Mouse (Mus musculus): ENCODE measurements at regions not wholly inside any gene's neighbourhood (a gene's known extent, or its start where the extent isn't known, plus 50 kb on each side); places are given as distances from the start of the nearest gene placed in this dataset.

DNA sequence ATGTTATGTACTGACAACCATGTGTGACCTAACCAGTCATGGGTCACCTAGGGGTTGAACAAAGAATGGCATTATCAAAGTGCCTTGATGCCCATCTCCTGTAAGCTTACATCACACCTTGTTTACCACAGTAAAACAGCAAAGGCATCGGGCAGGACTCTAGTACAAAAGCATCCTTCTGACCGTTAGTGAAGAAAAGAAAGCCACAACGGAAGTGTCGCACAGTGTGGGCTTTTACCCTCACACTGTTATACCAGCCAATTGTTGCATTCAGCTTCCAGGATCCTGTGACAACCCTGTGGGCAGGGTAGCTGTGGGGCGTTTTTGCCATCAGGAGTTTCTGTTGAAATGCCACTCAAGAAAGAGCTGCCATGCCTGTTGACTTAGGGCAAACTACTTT, 175.6 kb upstream of the Hmga2 start:
- no peak for TF ChIP-seq CTCF (IDR thresholded peaks at IDR 0.05; ENCODE audit: control insufficient read depth, insufficient read depth, insufficient replicate concordance, low read depth, low read length)
- TF ChIP-seq POLR2A (IDR thresholded peaks at IDR 0.05; ENCODE audit: control insufficient read depth, low read depth, low read length), result no peak
- Histone ChIP-seq H3K27me3 (ENCODE audit: control insufficient read depth, insufficient read depth, low read length) (no peaks in the 10 kb centered on the region), H3K4me3 (ENCODE audit: control insufficient read depth, low read depth, low read length) (no peak overlapping the region), H3K27ac (ENCODE audit: control insufficient read depth, insufficient read depth, low read depth, low read length) (no peak overlapping the region), H3K4me1 (ENCODE audit: control insufficient read depth, insufficient read depth, low read length) (peaks cover 2% of the 10 kb centered on the region; the same call in 1 of the 2 replicates), H3K36me3 (ENCODE audit: control insufficient read depth, insufficient read depth, low read length) (no peaks in the 10 kb centered on the region)

DNA sequence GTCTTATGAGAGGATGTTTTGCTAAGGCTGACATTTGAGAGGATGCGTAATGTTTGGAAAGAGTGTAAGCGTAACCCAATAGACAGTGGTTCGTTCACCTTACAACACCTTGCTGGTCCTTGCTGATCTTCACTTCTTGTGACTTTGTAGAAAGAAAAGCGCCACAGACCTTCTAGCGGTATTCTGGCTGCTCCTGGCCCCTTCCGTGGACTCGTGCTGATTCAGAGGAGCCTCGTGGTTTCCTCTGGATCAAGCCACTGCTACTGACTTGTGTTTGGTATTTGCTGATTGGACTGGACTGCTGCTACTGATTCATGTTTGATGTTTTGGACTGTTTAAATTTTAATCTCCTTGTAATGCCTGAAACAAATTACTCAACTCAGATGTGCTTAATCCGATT, 174.1 kb upstream of the Hmga2 start:
- H3K27me3 ChIP-seq (ENCODE audit: control insufficient read depth, insufficient read depth, low read length), result no peaks in the 10 kb centered on the region
- H3K27ac ChIP-seq (ENCODE audit: control insufficient read depth, insufficient read depth, low read depth, low read length), result no peak overlapping the region
- H3K36me3 ChIP-seq (ENCODE audit: control insufficient read depth, insufficient read depth, low read length), result no peaks in the 10 kb centered on the region
- no peaks in the 10 kb centered on the region for H3K4me1 ChIP-seq (ENCODE audit: control insufficient read depth, insufficient read depth, low read length)
- no peak overlapping the region for H3K4me3 ChIP-seq (ENCODE audit: control insufficient read depth, low read depth, low read length)
- no peak for TF ChIP-seq POLR2A (IDR thresholded peaks at IDR 0.05; ENCODE audit: control insufficient read depth, low read depth, low read length)
- TF ChIP-seq CTCF (IDR thresholded peaks at IDR 0.05; ENCODE audit: control insufficient read depth, insufficient read depth, insufficient replicate concordance, low read depth, low read length), result no peak

DNA sequence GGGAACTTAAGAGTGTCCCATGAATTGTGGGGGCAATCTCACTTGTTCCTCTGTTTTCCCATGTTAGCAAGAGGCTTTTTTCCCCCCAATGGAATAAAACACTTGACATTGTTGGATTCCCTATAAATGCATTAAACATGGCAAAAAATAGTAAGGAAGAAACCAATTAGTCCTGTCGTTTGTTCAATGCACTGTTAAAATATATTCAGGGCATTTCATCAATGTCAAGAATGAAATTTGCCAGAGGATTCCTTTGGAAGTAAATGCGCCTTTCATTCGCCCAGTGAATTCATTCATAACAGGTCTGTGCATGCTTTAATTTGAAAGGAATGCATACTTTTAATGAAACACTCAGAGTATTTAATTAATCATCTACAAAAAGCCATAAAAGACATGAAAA, 172.5 kb upstream of the Hmga2 start:
- no peak overlapping the region for H3K4me3 ChIP-seq (ENCODE audit: control insufficient read depth, low read depth, low read length)
- H3K27me3 ChIP-seq (ENCODE audit: control insufficient read depth, insufficient read depth, low read length), result no peaks in the 10 kb centered on the region
- TF ChIP-seq POLR2A (IDR thresholded peaks at IDR 0.05; ENCODE audit: control insufficient read depth, low read depth, low read length) (no peak), CTCF (IDR thresholded peaks at IDR 0.05; ENCODE audit: control insufficient read depth, insufficient read depth, insufficient replicate concordance, low read depth, low read length) (no peak)
- H3K4me1 ChIP-seq (ENCODE audit: control insufficient read depth, insufficient read depth, low read length), result no peaks in the 10 kb centered on the region
- no peak overlapping the region for H3K27ac ChIP-seq (ENCODE audit: control insufficient read depth, insufficient read depth, low read depth, low read length)
- H3K36me3 ChIP-seq (ENCODE audit: control insufficient read depth, insufficient read depth, low read length), result no peaks in the 10 kb centered on the region

DNA sequence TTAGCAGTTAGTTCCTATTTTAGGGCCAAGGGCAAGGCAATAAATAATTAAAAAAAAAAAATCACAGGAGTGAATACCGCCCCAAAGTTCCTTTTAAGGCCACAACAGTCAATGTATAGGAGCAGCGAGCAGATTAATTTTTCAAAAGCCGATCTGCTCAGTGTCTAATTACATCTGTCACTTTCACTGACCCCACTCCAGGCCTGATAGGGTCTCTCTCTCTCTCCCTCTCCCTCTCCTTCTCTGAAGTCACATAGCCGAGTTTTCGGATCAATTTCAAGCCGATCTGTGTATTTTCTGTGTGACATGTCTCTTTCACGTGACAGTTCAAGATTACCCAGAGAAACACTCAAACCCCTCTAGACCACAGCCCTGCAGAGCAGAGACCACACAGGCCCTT, 171.8 kb upstream of the Hmga2 start:
- no peak for TF ChIP-seq CTCF (IDR thresholded peaks at IDR 0.05; ENCODE audit: control insufficient read depth, insufficient read depth, insufficient replicate concordance, low read depth, low read length)
- TF ChIP-seq POLR2A (IDR thresholded peaks at IDR 0.05; ENCODE audit: control insufficient read depth, low read depth, low read length), result no peak
- no peaks in the 10 kb centered on the region for H3K36me3 ChIP-seq (ENCODE audit: control insufficient read depth, insufficient read depth, low read length)
- no peak overlapping the region for H3K4me3 ChIP-seq (ENCODE audit: control insufficient read depth, low read depth, low read length)
- no peak overlapping the region for H3K27ac ChIP-seq (ENCODE audit: control insufficient read depth, insufficient read depth, low read depth, low read length)
- H3K27me3 ChIP-seq (ENCODE audit: control insufficient read depth, insufficient read depth, low read length), result no peaks in the 10 kb centered on the region
- H3K4me1 ChIP-seq (ENCODE audit: control insufficient read depth, insufficient read depth, low read length), result no peaks in the 10 kb centered on the region

DNA sequence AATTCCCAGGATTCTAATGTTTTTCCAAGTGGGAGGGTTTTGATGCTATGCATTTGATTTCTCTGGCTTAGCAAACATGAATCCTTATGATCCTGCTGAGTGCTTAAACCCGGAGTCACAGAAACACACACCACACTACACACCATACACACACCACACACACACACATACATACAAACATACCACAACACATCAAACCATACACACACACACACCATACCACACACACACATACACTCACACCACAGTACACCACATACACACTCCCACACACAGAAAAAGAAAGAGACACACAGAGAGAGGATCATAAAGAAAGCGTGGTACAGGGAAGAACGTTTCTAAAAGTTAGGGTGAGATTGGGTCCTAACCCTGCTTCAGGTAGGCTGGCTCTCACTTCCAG, 171.1 kb upstream of the Hmga2 start:
- no peaks in the 10 kb centered on the region for H3K27me3 ChIP-seq (ENCODE audit: control insufficient read depth, insufficient read depth, low read length)
- no peak overlapping the region for H3K4me3 ChIP-seq (ENCODE audit: control insufficient read depth, low read depth, low read length)
- no peaks in the 10 kb centered on the region for H3K36me3 ChIP-seq (ENCODE audit: control insufficient read depth, insufficient read depth, low read length)
- no peak overlapping the region for H3K27ac ChIP-seq (ENCODE audit: control insufficient read depth, insufficient read depth, low read depth, low read length)
- TF ChIP-seq POLR2A (IDR thresholded peaks at IDR 0.05; ENCODE audit: control insufficient read depth, low read depth, low read length) (no peak), CTCF (IDR thresholded peaks at IDR 0.05; ENCODE audit: control insufficient read depth, insufficient read depth, insufficient replicate concordance, low read depth, low read length) (no peak)
- H3K4me1 ChIP-seq (ENCODE audit: control insufficient read depth, insufficient read depth, low read length), result no peaks in the 10 kb centered on the region

DNA sequence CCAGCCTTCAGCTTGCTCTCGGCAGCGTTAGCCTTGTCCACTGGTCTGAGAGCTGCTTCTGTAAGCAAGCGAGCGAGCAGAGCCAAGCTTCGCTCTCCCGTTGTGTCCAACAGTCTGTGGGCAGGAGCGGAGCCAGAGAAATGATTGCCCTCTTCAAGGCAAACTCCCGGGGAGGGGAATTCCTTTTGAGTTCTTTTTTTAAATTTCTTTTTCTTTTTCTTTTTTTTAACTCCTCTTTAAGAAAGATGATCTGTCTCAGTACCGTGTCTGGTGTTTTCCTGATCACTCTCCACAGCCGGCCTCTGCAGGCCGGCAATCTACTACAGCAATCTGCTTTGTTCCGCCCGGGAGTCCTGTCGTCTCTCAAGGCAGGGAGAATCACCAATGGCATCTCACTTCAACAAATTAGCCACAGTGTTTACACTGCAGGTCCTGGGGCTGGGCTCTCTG, 170.6 kb upstream of the Hmga2 start:
- TF ChIP-seq CTCF (IDR thresholded peaks at IDR 0.05; ENCODE audit: control insufficient read depth, insufficient read depth, insufficient replicate concordance, low read depth, low read length), result no peak
- TF ChIP-seq POLR2A (IDR thresholded peaks at IDR 0.05; ENCODE audit: control insufficient read depth, low read depth, low read length), result no peak
- Histone ChIP-seq H3K27ac (ENCODE audit: control insufficient read depth, insufficient read depth, low read depth, low read length) (no peak overlapping the region), H3K27me3 (ENCODE audit: control insufficient read depth, insufficient read depth, low read length) (no peaks in the 10 kb centered on the region), H3K4me3 (ENCODE audit: control insufficient read depth, low read depth, low read length) (no peak overlapping the region), H3K4me1 (ENCODE audit: control insufficient read depth, insufficient read depth, low read length) (no peaks in the 10 kb centered on the region), H3K36me3 (ENCODE audit: control insufficient read depth, insufficient read depth, low read length) (no peaks in the 10 kb centered on the region)

DNA sequence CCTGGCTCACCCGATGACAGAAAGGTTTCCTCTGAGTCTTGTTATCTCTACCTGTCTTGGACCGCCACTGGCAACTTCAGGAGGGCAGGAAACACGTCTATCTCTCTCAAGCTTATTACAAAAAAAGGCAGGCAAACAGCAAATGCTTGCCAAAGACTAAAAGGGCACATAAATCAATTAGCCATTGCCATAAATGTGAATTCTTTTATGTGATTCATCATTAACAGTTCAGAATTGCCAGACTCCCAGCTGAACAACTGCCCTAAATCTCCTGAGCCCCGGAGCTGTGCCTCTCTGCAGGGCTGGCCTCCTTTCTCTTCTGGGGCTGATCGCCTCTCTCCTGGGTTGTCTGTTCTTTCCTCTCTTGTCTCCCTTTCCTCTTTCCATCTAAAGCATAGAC, 164.6 kb upstream of the Hmga2 start:
- H3K4me1 ChIP-seq (ENCODE audit: control insufficient read depth, insufficient read depth, low read length), result no peaks in the 10 kb centered on the region

DNA sequence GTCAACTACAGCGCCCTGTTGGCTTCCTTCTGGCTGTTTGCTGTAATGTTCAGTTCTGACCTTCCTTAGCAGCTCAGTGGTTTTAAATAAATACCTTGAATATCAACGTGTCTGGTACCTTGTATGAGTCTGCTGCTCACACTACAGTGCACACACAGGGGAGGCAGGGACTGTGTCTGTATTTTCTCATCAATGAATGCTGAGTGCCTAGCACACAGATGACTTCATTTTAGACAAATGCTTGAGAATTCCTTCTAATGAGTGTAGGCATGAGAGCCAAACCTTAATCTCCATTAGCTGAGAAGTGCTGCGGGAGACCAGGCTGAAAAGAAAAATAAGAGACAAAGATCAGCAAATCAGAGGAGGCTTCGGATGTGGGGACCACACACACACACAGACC, 162.0 kb upstream of the Hmga2 start:
- Histone ChIP-seq H3K27me3 (ENCODE audit: control insufficient read depth, insufficient read depth, low read length) (no peaks in the 10 kb centered on the region), H3K27ac (ENCODE audit: control insufficient read depth, insufficient read depth, low read depth, low read length) (no peak overlapping the region), H3K4me1 (ENCODE audit: control insufficient read depth, insufficient read depth, low read length) (no peaks in the 10 kb centered on the region), H3K36me3 (ENCODE audit: control insufficient read depth, insufficient read depth, low read length) (no peaks in the 10 kb centered on the region), H3K4me3 (ENCODE audit: control insufficient read depth, low read depth, low read length) (no peak overlapping the region)
- no peak for TF ChIP-seq POLR2A (IDR thresholded peaks at IDR 0.05; ENCODE audit: control insufficient read depth, low read depth, low read length)
- no peak for TF ChIP-seq CTCF (IDR thresholded peaks at IDR 0.05; ENCODE audit: control insufficient read depth, insufficient read depth, insufficient replicate concordance, low read depth, low read length)

More for the DNA sequence above, 164.6 kb upstream of the Hmga2 start:
- Histone ChIP-seq H3K36me3 (ENCODE audit: control insufficient read depth, insufficient read depth, low read length) (no peaks in the 10 kb centered on the region), H3K4me3 (ENCODE audit: control insufficient read depth, low read depth, low read length) (no peak overlapping the region), H3K27ac (ENCODE audit: control insufficient read depth, insufficient read depth, low read depth, low read length) (no peak overlapping the region), H3K27me3 (ENCODE audit: control insufficient read depth, insufficient read depth, low read length) (no peaks in the 10 kb centered on the region)
- TF ChIP-seq POLR2A (IDR thresholded peaks at IDR 0.05; ENCODE audit: control insufficient read depth, low read depth, low read length) (no peak), CTCF (IDR thresholded peaks at IDR 0.05; ENCODE audit: control insufficient read depth, insufficient read depth, insufficient replicate concordance, low read depth, low read length) (no peak)

Measured in testis, adult 2 months (tissue).